Mouse (Mus musculus) left cerebral cortex, postnatal 25 days (tissue): ENCODE results near the gene Prkce. TPM values are rescaled to one million over a fixed set of nuclear protein-coding genes. Genes with fewer than 3 reads are reported as not detected.
A peak's percentile ranks its signal among the peaks of the same experiment; 100 is the strongest.

Experiments used
- DNase-seq, 2 experiments: peaks; one replicate each; pipeline ENCODE4 v3.0.0; 2022; ENCODE audit warnings: low spot score in 2 of 2, mixed read lengths in 1 of 2
- intact Hi-C: fragments of 180-260 bp; cut with DNase I; formaldehyde crosslinking; loops from one replicate; pipeline ENCODE4 v1.15.1; 2025
- total RNA-seq, 2 experiments: library from RNA; stranded (reverse); gene quantifications; 2 replicates each; pipeline ENCODE4 v1.2.3; 2021

Prkce gene
- total RNA-seq, 2 experiments from 2014 or later: 269 to 275 TPM

DNA sequence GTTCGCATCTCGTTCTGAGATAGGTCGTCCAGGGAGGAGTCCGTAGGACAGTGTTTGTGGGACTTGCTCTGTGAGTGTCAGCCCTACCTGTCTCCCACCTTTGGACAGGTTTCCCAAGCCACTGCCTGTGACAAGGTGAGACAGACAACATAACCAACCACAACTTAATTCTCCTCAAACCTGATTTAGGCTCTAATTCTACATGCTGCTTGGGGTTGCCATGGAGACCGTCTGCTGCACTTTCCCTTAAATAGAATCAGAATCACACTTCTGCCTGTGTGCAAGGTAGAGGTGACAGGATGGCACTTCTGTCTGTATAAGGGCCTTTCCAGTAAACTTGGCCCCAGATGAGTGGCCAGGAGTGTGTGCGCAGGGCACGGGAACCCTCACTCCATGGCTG is 248.4 kb downstream of the Prkce start:
- intact Hi-C loops: loop anchor here (5.0 kb wide), 1 partner anchor 94 kb away; no protein-coding TSS in a partner anchor
- DNase-seq: peak; percentile 75 to 86

DNA sequence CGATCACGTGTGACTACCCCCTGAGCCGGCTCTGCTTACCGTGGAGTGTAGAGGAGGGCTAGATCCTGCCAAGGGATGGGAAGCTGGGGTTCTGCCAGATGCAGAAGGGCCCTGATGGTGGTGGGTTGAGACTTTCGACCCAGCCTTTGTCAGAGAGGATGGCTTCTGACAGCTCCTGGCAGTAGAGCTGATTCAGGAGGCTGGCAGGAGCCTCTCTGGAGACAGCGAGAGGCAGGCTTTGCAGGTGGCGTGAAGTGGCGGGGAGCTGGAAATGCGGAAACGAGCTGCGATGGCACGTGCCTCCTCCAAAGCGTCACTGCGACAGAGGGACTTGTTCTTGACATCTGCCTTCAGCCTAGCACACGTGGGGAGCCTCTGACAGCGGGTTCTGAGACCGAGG is 250.7 kb downstream of the Prkce start:
- intact Hi-C loops: loop anchor here (5.0 kb wide), 1 partner anchor 96 kb away; no protein-coding TSS in a partner anchor

DNA sequence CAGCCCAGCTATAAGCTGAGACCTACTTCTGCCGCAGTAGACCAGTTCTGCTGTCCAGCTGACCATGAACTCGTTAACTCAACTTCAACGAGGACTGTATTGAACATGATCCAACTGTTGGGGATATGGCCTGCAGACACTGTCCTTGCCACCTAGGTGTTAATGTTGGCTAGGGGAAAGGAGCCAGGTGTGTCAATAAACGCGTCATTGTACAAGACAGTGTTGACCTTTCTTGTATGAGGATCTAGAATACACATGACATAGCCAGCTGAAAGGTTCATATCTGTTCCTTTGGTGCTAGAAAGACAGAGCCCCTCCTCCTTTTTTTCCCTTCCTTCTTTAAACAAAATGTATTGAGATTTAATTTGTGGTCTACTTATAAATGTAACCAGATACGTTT is 251.6 kb downstream of the Prkce start:
- DNase-seq: no peak
- intact Hi-C loops: loop anchor here (5.0 kb wide), 1 partner anchor 97 kb away; no protein-coding TSS in a partner anchor

More for the DNA sequence above, 250.7 kb downstream of the Prkce start:
- DNase-seq: peak; percentile 45 to 67

GRCm38 (mm10) chr17:86420646-86421338 is 253.2 kb downstream of the Prkce start:
- peak in 1 of 2 experiments; percentile 74 for DNase-seq
- intact Hi-C loops: no loop called here

DNA sequence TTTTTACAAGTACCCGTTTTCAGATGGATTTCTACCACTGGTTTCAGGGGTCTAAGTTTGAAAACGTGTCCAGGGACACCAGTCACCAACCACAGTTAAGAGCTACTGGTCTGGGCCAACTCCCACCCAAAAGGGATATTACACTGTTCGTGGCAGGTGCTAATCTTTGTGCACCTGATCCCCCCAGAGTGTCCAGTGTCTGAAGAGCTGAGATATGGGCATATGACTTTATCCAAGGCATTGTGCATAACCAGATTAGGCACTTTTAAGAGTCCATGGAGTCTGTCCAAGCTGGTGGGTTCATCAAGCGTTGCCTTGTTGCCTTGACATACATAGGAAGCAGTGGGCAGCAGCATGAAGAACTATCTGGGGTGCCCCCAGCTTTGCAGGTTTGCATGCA is 254.4 kb downstream of the Prkce start:
- intact Hi-C loops: no loop called here
- no peak for DNase-seq

DNA sequence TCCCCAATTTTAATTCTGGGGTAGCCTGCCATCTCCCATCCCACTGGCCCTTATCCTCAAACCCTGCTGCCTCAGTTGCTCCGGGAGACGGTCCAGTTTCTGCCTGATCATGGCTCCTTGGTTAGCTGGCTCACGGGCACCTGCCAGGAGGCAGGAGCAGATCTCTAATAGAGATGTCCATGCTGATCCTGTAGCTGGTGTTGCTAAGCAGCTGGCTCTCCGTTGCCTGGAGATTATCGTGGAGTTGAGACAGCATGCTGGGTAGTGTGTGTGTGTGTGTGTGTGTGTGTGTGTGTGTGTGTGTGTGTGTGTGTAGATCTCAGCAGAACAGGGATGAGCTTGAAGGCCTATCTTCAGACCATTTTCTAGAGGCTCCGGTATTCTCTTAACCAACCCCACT is 262.3 kb downstream of the Prkce start:
- DNase-seq: no peak
- intact Hi-C loops: no loop called here

- no peak for DNase-seq
- intact Hi-C loops: no loop called here
These were observed 265.5 kb downstream of the Prkce start for GRCm38 (mm10) chr17:86433117-86433516.

DNA sequence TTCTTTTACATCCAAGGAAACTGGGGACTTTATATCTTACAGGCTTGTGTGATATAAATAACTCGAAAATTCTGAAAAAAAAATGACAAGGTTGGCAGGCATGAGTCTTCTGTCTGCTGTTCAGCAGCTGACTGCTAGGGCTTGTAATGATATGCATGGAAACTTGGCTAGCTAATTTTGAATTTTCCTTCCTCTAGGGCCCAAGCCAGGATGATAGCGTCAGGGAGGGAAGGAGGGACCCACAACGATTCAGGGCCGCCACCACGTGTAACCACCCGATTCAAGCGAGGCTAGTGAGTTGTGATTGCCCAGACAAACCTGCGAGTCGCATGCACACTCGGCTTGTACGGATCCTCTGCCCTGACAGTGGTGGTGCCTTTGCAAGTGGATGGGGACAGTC is 266.2 kb downstream of the Prkce start:
- intact Hi-C loops: no loop called here
- DNase-seq: peak in 1 of 2 experiments; percentile 90

GRCm38 (mm10) chr17:86434781-86435180 is 267.2 kb downstream of the Prkce start:
- DNase-seq: no peak
- intact Hi-C loops: loop anchor here (5.0 kb wide), 2 partner anchors 67 to 132 kb away; no protein-coding TSS in a partner anchor

GRCm38 (mm10) chr17:86435570-86435969 is 268.0 kb downstream of the Prkce start:
- no peak for DNase-seq
- intact Hi-C loops: loop anchor here (5.0 kb wide), 2 partner anchors 68 to 133 kb away; no protein-coding TSS in a partner anchor

DNA sequence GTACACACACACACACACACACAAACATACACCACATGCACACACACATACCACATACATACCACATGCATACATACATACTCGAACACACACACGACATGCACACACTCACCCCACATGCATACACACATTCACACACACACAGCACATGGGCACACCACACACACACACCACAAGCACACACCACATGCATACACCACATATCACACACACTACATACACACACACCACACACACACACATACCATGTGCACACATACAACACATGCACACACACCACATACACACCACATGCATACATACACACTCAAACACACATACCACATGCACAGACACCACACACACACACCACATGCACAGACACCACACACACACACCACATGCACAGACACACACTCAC is 268.4 kb downstream of the Prkce start:
- no peak for DNase-seq
- intact Hi-C loops: loop anchor here (5.0 kb wide), 2 partner anchors 69 to 134 kb away; no protein-coding TSS in a partner anchor

- peak in 1 of 2 experiments; percentile 46 for DNase-seq
- intact Hi-C loops: loop anchor here (5.0 kb wide), 2 partner anchors 69 to 134 kb away; no protein-coding TSS in a partner anchor
These were observed 269.2 kb downstream of the Prkce start for GRCm38 (mm10) chr17:86436583-86437370.

- intact Hi-C loops: loop anchor here (1.0 to 5.0 kb wide), 4 partner anchors 70 to 187 kb away; no protein-coding TSS in a partner anchor
- DNase-seq: peak; percentile 63 to 94
These were observed 270.1 kb downstream of the Prkce start for GRCm38 (mm10) chr17:86437516-86438277.

DNA sequence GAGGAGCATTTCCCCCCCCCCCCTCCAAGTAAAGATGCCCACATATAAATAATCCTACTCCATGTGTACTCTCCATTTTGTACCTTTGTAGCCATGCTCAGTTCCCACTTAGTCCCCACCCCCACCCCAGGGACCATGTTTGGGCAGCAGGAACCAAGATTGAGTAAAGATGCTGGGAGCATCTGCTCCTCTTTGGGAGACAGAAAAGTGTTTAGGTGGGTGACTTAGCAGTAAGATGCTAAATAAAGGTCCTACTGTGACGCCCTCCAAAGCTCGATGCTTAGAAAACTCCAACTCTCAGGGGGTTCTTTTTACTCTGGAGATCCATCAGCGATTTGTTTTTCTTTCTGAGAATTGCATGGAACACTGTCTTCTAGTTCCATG is 270.7 kb downstream of the Prkce start:
- DNase-seq: peak in 1 of 2 experiments; percentile 73

GRCm38 (mm10) chr17:86438763-86439162 is 271.2 kb downstream of the Prkce start:
- intact Hi-C loops: loop anchor here (1.0 to 5.0 kb wide), 4 partner anchors 71 to 188 kb away; no protein-coding TSS in a partner anchor
- no peak for DNase-seq

More for the DNA sequence above, 270.7 kb downstream of the Prkce start:
- intact Hi-C loops: loop anchor here (1.0 to 5.0 kb wide), 4 partner anchors 71 to 187 kb away; no protein-coding TSS in a partner anchor

DNA sequence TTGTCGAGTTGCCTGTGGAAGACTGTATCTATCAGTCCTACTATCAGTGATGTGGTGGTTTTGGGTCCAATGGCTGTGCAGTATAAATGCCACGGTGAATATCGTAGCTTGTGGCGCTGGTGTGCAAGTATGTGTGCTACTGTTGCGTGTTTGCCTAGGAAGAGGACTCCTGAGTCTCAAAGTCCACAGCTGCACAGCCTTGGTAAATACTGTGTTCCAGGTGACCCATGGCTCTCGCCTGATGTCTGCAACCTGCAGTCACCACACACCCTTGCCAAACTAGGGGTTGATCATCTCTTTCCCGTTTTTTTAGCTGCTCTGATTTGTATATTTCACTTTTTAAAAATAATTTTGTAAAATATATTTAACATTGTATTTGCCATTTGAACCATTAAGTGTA is 273.5 kb downstream of the Prkce start:
- intact Hi-C loops: no loop called here
- no peak for DNase-seq

- intact Hi-C loops: no loop called here
- DNase-seq: no peak
These were observed 276.3 kb downstream of the Prkce start for GRCm38 (mm10) chr17:86443886-86444285.

DNA sequence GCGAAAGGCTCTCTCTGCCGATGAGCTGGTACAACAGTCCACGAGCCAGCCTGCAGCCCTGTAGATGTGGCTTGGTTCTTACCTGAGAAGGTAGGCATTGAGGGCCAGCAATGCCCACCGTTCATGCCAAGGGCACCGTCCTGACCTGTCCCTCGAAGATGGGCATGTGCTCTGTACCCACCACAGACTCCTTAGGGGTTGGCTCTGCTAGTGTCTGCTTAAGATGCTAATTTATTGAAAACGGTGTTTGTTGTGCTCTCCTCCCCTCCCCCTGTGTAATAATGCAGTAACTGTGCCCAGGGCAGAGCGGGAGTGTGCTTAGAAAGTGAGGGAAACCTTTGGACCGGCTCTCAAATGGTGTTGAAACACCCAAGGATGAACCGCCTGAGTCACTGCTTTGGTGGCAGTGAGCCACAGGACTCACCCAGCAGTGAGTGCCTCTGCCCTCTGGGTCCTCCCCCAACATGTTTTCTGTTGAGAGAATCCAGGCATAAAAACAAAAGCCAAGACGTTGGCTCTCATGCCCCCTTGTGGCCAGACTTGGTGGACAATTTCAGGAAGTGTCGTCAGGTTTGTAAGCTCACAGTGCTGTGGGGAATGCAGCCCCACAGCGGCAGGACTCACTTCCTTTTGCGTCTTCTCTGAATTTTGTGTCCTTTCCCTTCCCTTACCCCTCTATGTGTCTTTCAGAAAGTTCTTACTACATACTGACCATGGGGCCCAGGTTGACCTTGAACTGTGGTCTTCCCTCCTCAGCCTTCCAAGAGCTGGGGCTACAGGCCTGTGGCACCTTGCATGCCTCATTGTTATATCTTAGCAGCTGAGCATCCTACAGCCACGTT is 277.2 kb downstream of the Prkce start:
- intact Hi-C loops: loop anchor here (1.0 kb wide), 1 partner anchor 282 kb away; no protein-coding TSS in a partner anchor
- peak; percentile 89 to 95 for DNase-seq

DNA sequence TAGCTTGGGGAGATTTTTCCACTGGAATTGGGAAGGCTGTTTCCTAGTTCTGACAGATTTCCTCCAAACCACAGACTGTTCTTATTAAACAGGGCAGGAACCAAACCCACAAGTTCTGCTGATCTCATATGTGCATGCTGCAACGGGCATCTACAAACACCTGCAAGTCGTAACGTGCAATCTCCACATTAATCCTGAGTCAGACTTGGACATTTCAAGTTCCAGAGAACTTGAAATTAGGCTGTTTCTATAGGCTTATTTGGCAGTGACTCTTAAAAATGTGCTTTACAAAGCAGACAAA is 277.8 kb downstream of the Prkce start:
- intact Hi-C loops: loop anchor here (1.0 kb wide), 1 partner anchor 283 kb away; no protein-coding TSS in a partner anchor
- no peak for DNase-seq
